Mouse (Mus musculus) CH12.LX (cell line): ENCODE measurements at regions not wholly inside any gene's neighbourhood (a gene's known extent, or its start where the extent isn't known, plus 50 kb on each side); places are given as distances from the start of the nearest gene placed in this dataset.

Experiments used
- CTCF ChIP-seq, 2 experiments: IDR thresholded peaks in 1 of 2; conservative IDR thresholded peaks in 1 of 2; 2 replicates each; pipeline ENCODE4 v1.5.1; 2011 to 2012; ENCODE audit warnings: low read depth in 2 of 2, low read length in 2 of 2, improper control_type of control experiment in 1 of 2, inconsistent platforms in 1 of 2, mild to moderate bottlenecking in 1 of 2, moderate library complexity in 1 of 2
- E2F4 ChIP-seq: IDR thresholded peaks from 2 replicates; pipeline ENCODE4 v1.6.1; 2011; ENCODE audit warnings: low read depth, low read length, improper control_type of control experiment; ENCODE audit not compliant: insufficient replicate concordance
- MAX ChIP-seq: IDR thresholded peaks from 2 replicates; pipeline ENCODE4 v1.6.1; 2011; ENCODE audit warnings: low read length, improper control_type of control experiment
- NELFE ChIP-seq: IDR thresholded peaks from 2 replicates; pipeline ENCODE4 v1.6.1; 2011; ENCODE audit warnings: low read depth, low read length, improper control_type of control experiment
- SMC3 ChIP-seq: IDR thresholded peaks from 2 replicates; pipeline ENCODE4 v1.6.1; 2011; ENCODE audit warnings: low read depth, low read length, improper control_type of control experiment
- USF1 ChIP-seq: IDR thresholded peaks from 2 replicates; pipeline ENCODE4 v1.6.1; 2014; ENCODE audit warnings: low read depth, mild to moderate bottlenecking, inconsistent platforms, low read length, improper control_type of control experiment

DNA sequence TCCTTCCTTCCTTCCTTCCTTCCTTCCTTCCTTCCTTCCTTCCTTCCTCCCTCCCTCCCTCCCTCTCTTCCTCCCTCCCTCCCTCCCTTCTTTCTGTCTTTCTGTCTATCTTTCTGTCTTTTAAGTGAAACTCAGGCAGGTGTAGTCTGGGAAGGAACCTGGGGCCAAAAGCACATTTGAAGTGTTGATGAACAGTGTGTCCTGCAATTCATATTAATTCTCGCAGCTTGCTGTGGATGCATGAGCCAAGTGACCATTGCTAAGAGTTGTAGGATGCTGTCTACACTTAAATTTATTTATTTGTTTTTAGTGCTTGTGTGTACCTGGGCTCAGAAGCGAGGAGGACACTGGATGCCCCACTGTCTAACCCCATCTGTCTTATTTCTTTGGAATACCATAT is 126.7 kb upstream of the Lrig1 start:
- TF ChIP-seq E2F4 (no peak), NELFE (no peak), CTCF (conservative IDR thresholded peaks at IDR 0.05 in 1 of 2, IDR thresholded peaks at IDR 0.05 in 1 of 2; ENCODE audit: low read depth in 2 of 2, low read length in 2 of 2) (no peak), USF1 (no peak), MAX (no peak), SMC3 (no peak)
